Mouse (Mus musculus) heart, adult 11 months (tissue): Measurements from ENCODE around the gene Dcpp2.
"Not testable (repeated sequence)": the region's sequence is repeated elsewhere in the genome, so short reads cannot be mapped to it uniquely, and the experiment has no call there.

ENCODE experiments used
- DNase-seq: peaks from one replicate; pipeline ENCODE4 v3.0.0; 2022

Gene Dcpp2

DNA sequence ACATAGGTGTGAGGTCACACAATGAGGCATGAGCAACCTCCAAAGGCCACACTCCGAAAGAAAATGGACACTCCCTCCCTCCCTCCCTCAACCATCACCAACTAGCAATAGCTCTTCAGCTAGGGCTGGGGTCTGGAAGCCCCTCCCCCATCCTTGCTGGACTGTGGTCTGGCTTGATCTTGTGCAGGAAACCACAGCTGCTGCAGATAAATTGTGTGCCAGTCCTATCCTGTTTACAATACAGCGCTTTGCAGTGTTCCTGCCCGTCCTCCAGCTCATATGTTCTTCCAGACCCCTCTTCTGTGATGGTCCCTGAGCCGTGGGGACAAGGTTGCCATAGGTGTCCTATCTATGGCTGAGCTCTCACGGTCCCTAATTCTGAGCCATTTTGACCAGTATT, 50.5 kb downstream of the Dcpp2 start:
- DNase-seq: peak; percentile 56

GRCm38 (mm10) chr17:23941372-23941771, 60.7 kb downstream of the Dcpp2 start, which contains the start of gene Sbp:
Sbp (plus strand) TSS chr17:23941672.
- no peak for DNase-seq

DNA sequence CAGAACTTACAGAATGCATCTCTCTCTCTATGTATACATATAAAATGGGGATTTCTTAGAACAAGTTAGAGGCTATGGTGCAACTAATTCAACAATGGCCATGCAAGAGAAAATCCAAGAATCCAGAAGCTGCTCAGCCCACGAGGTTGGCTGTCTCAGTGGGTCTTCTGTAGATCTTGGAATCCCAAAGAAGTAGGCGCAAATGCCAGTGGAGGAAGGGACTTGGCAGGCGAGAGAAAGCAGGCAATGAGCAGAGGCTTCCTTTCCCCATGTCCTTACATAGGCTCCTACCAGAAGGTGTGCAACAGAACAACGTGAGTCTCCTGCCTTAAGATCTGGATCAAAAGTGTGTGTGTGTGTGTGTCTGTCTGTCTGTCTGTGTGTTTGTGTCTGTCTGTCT, 66.8 kb downstream of the Dcpp2 start:
- DNase-seq: not testable (repeated sequence)

GRCm38 (mm10) chr17:23949068-23949467, 68.4 kb downstream of the Dcpp2 start:
- peak; percentile 91 for DNase-seq
